Mouse (Mus musculus): ENCODE measurements around the gene Arl15.

Arl15 gene

GRCm38 (mm10) chr13:114162753-114163152, 368.4 kb downstream of the Arl15 start:
- DNase-seq: no peak

GRCm38 (mm10) chr13:114165616-114166015, 371.3 kb downstream of the Arl15 start:
- no peak for DNase-seq

GRCm38 (mm10) chr13:114166439-114167183, 372.3 kb downstream of the Arl15 start:
- no peak for DNase-seq

GRCm38 (mm10) chr13:114170061-114170460, 375.8 kb downstream of the Arl15 start:
- DNase-seq: no peak

DNA sequence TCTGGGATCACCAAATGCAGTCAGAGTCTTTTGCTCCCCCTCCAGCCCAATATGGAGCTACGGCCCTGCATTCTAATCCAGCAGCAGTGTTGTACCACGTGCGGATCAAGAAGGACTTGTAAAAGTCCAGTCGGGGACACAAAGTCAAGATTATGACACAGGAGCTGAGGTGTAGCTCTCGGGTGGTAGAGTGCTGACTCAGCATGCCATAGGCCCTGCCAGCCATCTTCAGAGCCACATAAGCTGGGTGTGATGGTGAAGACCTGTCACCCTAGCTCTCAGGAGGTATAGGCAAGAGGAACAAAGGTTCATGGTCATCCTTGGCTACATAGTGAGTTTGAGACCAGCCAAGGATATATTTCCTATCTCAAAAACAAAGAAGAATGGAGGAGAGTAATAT, 377.2 kb downstream of the Arl15 start:
- DNase-seq: no peak

GRCm38 (mm10) chr13:114188107-114188506, 393.8 kb downstream of the Arl15 start:
- no peak for DNase-seq

GRCm38 (mm10) chr13:114188801-114189200, 394.5 kb downstream of the Arl15 start:
- DNase-seq: no peak

- no peak for DNase-seq
These were observed 395.1 kb downstream of the Arl15 start for GRCm38 (mm10) chr13:114189441-114189840.

DNA sequence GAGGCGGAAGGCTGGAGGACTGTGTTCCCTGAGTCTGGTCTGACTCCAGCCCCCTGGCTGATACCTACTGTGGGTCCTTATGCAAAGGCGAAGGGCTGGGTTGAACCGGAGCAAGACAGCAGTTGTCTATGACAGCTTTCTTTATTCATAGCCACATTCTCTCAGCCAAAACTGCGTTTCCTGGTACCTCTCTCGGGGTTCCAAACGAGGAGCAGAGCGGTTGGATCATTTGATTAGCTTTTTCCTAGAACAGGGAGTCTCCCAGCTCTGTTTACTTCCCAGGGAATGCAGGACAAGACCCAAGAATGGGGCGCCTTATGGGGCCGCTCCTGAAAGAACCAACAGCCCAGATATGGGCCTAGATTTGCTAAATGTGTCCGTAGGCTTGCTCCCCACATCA, 396.6 kb downstream of the Arl15 start:
- DNase-seq: no peak

GRCm38 (mm10) chr13:114198252-114198799, 404.0 kb downstream of the Arl15 start:
- DNase-seq: no peak

- DNase-seq: no peak
These were observed 405.4 kb downstream of the Arl15 start for GRCm38 (mm10) chr13:114199746-114200145.

GRCm38 (mm10) chr13:114200545-114200944, 406.2 kb downstream of the Arl15 start:
- DNase-seq: no peak

DNA sequence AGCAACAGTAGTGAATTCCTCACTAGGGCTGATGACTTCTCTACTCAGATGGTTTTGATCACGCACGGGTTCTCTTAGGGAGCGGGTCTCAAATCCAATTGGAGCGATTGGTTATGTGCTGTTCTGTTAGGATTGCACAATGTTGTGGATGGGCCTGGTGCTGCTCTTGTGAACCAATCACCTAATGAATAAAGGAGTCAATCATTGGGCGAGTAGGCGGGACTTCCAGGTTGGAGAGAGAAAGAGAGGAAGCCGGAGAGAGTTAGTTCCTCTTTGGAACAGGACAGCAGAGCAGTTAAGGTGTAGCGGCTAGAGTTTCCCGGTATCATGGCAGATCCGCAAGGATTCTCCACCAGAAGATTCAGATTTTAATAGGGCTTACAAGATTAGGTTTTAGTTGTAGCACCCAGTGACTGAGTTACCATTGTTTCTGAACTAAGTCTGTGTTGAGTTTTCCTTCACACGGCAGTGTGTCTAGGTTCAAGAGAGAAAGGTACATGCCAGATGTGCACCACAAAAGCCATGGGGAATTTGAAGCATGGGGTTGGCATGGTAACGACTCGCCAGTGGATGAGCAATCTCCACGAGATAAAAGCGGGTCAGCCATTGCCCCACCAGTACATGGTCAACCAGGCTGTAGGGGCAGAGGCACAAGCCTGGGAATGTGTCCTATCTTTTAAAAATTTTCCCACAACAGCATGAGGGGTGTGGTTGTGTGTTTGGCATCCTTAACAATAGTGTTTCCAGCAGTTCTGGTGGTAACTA, 408.7 kb downstream of the Arl15 start:
- no peak for DNase-seq

All from kidney, adult 18-20 months (tissue).